In the genomic region with DNA sequence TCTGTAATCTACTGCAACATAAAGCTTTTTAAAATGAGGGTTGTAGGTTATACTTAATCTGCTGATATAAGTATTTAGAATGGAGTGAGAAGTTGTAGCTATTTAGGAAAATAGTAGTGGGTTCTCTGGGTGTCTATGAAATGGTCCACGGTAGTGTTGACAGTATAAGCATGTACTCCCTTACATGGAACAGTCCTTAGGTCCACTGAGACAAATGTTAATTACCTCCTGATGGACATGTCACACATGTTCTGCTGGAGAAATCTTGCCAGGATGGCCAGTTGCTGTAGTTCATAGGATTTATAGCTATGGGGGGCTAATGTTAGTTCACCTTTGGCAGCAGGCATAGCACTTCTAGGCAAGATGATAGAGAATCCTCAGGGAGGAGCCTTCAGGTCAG, we compare ENCODE assay signal across 27 mouse cellular contexts.
"Had no signal": no experiment of that assay in that cellular context is flagged by ENCODE, and none has a peak within 500 bp of the region (broad histone marks: within the 10 kb centered on the region; RNA-seq: fewer than 3 reads in every experiment).

No protein-coding gene starts in this region.

- H3K4me1 ChIP-seq: limb, embryonic 10.5 days; limb, embryonic 12.5 days; limb, embryonic 13.5 days; limb, embryonic 15.5 days; liver, embryonic 12.5 days; liver, embryonic 13.5 days; liver, embryonic 15.5 days; lung, embryonic 15.5 days; megakaryocyte, embryonic 14.5 days; midbrain, embryonic 10.5 days; midbrain, embryonic 13.5 days; midbrain, embryonic 15.5 days; neural tube, embryonic 12.5 days; neural tube, embryonic 13.5 days had no signal

- H3K4me2 ChIP-seq: limb, embryonic 12.5 days; limb, embryonic 13.5 days; limb, embryonic 15.5 days; liver, embryonic 11.5 days; liver, embryonic 12.5 days; liver, embryonic 13.5 days; liver, embryonic 15.5 days; lung, embryonic 15.5 days; midbrain, embryonic 11.5 days; midbrain, embryonic 12.5 days; midbrain, embryonic 13.5 days; midbrain, embryonic 15.5 days; neural tube, embryonic 12.5 days; neural tube, embryonic 13.5 days had no signal

- H3K4me3 ChIP-seq: left cerebral cortex, adult 2 months; limb, embryonic 10.5 days; limb, embryonic 12.5 days; limb, embryonic 13.5 days; limb, embryonic 15.5 days; liver, embryonic 12.5 days; liver, embryonic 13.5 days; liver, embryonic 15.5 days; lung, embryonic 15.5 days; megakaryocyte, embryonic 14.5 days; midbrain, embryonic 10.5 days; midbrain, embryonic 12.5 days; midbrain, embryonic 13.5 days; midbrain, embryonic 15.5 days; myocyte; neural tube, embryonic 12.5 days; neural tube, embryonic 13.5 days had no signal

- H3K27me3 ChIP-seq: limb, embryonic 12.5 days; limb, embryonic 13.5 days; limb, embryonic 15.5 days; liver, embryonic 12.5 days; liver, embryonic 13.5 days; liver, embryonic 15.5 days; lung, embryonic 15.5 days; megakaryocyte, embryonic 14.5 days; midbrain, embryonic 12.5 days; midbrain, embryonic 13.5 days; midbrain, embryonic 15.5 days; neural tube, embryonic 12.5 days; neural tube, embryonic 13.5 days had no signal

- H3K9me3 ChIP-seq: limb, embryonic 10.5 days; limb, embryonic 12.5 days; limb, embryonic 13.5 days; limb, embryonic 15.5 days; liver, embryonic 12.5 days; liver, embryonic 13.5 days; liver, embryonic 15.5 days; lung, embryonic 15.5 days; megakaryocyte, embryonic 14.5 days; midbrain, embryonic 10.5 days; midbrain, embryonic 12.5 days; midbrain, embryonic 13.5 days; midbrain, embryonic 15.5 days; neural tube, embryonic 12.5 days; neural tube, embryonic 13.5 days had no signal

- ATAC-seq: liver, embryonic 12.5 days; liver, postnatal 0 days; midbrain, embryonic 13.5 days; midbrain, embryonic 15.5 days; midbrain, embryonic 16.5 days had no signal

- H3K9ac ChIP-seq: limb, embryonic 12.5 days; limb, embryonic 13.5 days; limb, embryonic 15.5 days; liver, embryonic 12.5 days; liver, embryonic 13.5 days; liver, embryonic 14.5 days; liver, embryonic 15.5 days; liver, postnatal 0 days; lung, embryonic 15.5 days; midbrain, embryonic 12.5 days; midbrain, embryonic 13.5 days; midbrain, embryonic 15.5 days; neural tube, embryonic 12.5 days; neural tube, embryonic 13.5 days had no signal

- H3K36me3 ChIP-seq: limb, embryonic 10.5 days; limb, embryonic 12.5 days; limb, embryonic 13.5 days; limb, embryonic 15.5 days; liver, embryonic 12.5 days; liver, embryonic 13.5 days; liver, embryonic 15.5 days; lung, embryonic 15.5 days; midbrain, embryonic 10.5 days; midbrain, embryonic 12.5 days; midbrain, embryonic 13.5 days; midbrain, embryonic 15.5 days; neural tube, embryonic 12.5 days; neural tube, embryonic 13.5 days had no signal

- DNase-seq: layer of hippocampus, postnatal 36 days; left cerebral cortex, postnatal 4 days; liver; liver, embryonic 13.5 days; liver, postnatal 0 days; midbrain, embryonic 14.5 days had no signal

- H3K27ac ChIP-seq: left cerebral cortex, adult 2 months; limb, embryonic 10.5 days; limb, embryonic 12.5 days; limb, embryonic 13.5 days; limb, embryonic 15.5 days; liver, embryonic 12.5 days; liver, embryonic 13.5 days; liver, embryonic 14.5 days; liver, embryonic 15.5 days; lung, embryonic 15.5 days; macrophage; midbrain, embryonic 10.5 days; midbrain, embryonic 12.5 days; midbrain, embryonic 13.5 days; midbrain, embryonic 15.5 days; neural tube, embryonic 12.5 days; neural tube, embryonic 13.5 days had no signal
